Mouse (Mus musculus) bone marrow, adult 2 months (tissue): Measurements from ENCODE around the gene Hist1h4d.

ENCODE experiments used
- CTCF ChIP-seq: fragments of 200-500 bp; IDR thresholded peaks from 2 replicates; pipeline ENCODE4 v1.5.1; 2011; ENCODE audit warnings: low read length, control low read depth; ENCODE audit not compliant: control insufficient read depth, insufficient read depth
- POLR2A ChIP-seq: fragments of 200-500 bp; IDR thresholded peaks from 2 replicates; pipeline ENCODE4 v1.6.1; 2011; ENCODE audit warnings: low read depth, mild to moderate bottlenecking, control low read depth, low read length, borderline replicate concordance; ENCODE audit not compliant: control insufficient read depth

DNA sequence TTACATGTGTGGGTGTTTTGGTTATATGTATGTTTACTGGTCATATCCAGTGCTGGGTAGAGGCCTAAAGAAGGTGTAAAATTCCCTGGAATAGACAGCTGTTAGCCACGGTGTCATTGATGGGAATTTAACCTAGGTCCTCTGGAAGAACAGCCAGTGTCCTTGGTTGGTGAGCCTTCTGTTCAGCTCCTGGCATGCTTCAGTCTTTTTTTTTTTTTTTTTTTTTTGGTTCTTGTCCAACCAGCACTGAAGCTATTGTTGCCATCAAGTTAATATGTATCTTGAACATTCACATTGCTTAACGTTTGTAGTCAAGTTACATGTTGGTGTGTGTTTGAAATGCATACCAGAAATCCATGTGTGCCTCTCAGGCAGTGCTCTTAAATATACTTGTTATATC, 16.9 kb upstream of the Hist1h4d start:
- TF ChIP-seq CTCF (no peak), POLR2A (no peak)
